Mouse (Mus musculus): ENCODE data around the gene Clptm1. TPM values are rescaled to one million over a fixed set of nuclear protein-coding genes. Genes with fewer than 3 reads are reported as not detected.
"Not testable (repeated sequence)": the region's sequence is repeated elsewhere in the genome, so short reads cannot be mapped to it uniquely, and the experiment has no call there.

Clptm1 gene
- polyA plus RNA-seq, 1 experiment from 2014 or later, result 134 TPM

DNA sequence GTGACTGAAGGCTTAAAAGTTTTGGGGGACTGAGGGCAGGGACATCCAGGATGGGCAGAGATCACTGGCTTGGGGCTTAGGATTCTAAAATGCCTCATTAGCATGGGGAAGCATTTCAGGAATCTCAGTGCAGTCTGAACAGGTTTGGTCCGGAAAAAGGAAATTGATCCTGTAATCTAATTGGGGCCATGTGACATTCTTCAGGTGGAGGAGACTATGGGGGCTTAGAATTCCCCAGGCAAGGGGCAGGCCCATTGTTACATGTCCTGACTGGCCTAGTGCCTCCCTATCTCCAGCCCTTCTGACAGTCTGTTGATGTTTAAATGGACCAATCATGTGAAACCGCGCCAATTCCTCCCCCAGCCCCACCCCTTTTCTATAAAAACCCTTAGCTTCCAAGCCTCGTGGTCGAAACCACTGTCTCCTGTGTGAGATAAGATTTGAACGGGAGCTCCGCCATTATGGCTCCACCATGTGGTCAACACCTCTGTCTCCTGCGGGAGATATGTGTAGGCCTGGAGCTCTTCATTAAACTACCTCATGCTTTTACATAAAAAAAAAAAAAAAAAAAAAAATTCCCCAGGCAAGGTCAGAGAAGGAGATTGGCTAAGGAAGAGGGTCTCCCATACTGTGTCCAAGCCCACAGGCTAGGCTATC lies 22.2 kb upstream of the Clptm1 start:
- not testable (repeated sequence) for H3K4me1 ChIP-seq (ENCODE audit: control insufficient read depth, insufficient read depth, low read length); DNase-seq; H3K27me3 ChIP-seq (ENCODE audit: control insufficient read depth, insufficient read depth, low read length); H3K9ac ChIP-seq (replicated peaks; ENCODE audit: low read length); H3K9me3 ChIP-seq (ENCODE audit: control insufficient read depth, low read length); H3K36me3 ChIP-seq (ENCODE audit: control insufficient read depth, insufficient read depth, low read length); H3K4me3 ChIP-seq (replicated peaks; ENCODE audit: low read depth, low read length); H3K4me2 ChIP-seq (ENCODE audit: low read length); ATAC-seq (ENCODE audit: low FRiP score, low TSS enrichment); H3K27ac ChIP-seq (replicated peaks; ENCODE audit: low read depth, low read length)
- WGBS, result 76% methylated on average over 8 of the region's 8 CpGs

DNA sequence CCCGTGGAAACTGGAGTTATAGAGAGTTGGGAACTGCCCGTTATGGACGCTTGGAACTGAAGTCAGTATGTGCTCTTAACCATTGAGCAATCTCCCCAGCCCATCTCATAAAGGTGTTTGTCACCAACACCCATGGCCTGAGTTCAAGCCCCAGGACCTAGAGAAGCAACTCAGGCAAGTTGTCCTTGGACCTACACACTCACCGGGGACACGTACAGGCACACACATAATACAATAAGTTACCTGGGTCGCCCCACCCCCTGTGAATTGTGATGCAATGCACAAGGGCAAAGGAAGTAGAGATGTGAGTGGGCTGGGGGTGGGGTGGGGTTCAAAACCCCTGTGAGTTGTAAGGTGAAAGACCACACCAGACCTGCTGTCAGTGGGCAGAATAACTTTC lies 21.7 kb upstream of the Clptm1 start:
- no peak overlapping the region for H3K4me3 ChIP-seq (replicated peaks; ENCODE audit: low read depth, low read length)
- WGBS, result 92% methylated on average over 6 of the region's 6 CpGs
- no peak overlapping the region for H3K4me2 ChIP-seq (ENCODE audit: low read length)
- ATAC-seq (ENCODE audit: low FRiP score, low TSS enrichment) (no peak), DNase-seq (no peak)
- no peaks in the 10 kb centered on the region for H3K27me3 ChIP-seq (ENCODE audit: control insufficient read depth, insufficient read depth, low read length)
- H3K9me3 ChIP-seq (ENCODE audit: control insufficient read depth, low read length), result no peaks in the 10 kb centered on the region
- H3K9ac ChIP-seq (replicated peaks; ENCODE audit: low read length), result no peak overlapping the region
- no peaks in the 10 kb centered on the region for H3K4me1 ChIP-seq (ENCODE audit: control insufficient read depth, insufficient read depth, low read length)
- no peaks in the 10 kb centered on the region for H3K36me3 ChIP-seq (ENCODE audit: control insufficient read depth, insufficient read depth, low read length)
- no peak overlapping the region for H3K27ac ChIP-seq (replicated peaks; ENCODE audit: low read depth, low read length)

DNA sequence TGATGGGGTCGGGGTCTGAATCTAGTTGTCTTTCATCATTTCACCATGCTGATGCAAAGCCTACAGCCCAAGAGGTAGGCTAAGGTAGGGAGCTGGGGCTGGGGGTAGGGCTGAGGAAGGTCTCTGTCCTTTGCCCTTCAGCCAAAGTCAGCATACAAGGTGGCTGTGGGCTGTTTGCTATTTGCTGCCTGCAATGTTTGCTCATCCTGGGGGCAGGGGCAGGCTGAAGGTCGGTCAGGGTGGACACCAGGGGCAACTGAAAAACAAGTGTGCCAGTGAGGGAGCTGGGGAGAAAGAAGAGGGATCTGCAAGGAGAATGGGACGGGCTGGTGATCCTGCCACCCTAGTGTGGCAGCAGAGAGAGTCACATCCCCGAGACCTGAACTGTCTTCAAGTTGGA lies 20.5 kb upstream of the Clptm1 start:
- H3K27ac ChIP-seq (replicated peaks; ENCODE audit: low read depth, low read length), result no peak overlapping the region
- no peak for ATAC-seq (ENCODE audit: low FRiP score, low TSS enrichment)

DNA sequence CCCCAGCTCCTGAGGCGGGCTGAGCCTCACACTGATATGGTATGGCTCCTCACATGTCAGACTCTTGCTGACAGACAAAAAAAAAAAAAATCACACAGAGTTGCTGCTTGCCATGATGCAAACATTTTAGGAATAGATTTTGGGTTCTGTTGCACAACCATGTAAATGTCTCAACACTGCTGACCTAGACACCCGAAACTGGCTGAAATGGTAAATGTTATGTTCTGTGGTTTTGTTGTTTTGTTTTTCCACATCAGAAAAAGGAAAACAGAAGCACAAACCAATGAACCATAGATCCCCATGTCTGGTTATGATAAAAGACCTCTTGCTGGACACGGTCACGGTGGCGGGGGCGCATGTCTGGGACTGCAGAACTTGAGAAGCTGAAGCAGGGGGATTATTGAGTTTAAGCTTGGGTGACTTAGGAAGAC lies 19.0 kb upstream of the Clptm1 start:
- no peak overlapping the region for H3K4me3 ChIP-seq (replicated peaks; ENCODE audit: low read depth, low read length)
- H3K9me3 ChIP-seq (ENCODE audit: control insufficient read depth, low read length), result no peaks in the 10 kb centered on the region
- ATAC-seq (ENCODE audit: low FRiP score, low TSS enrichment), result no peak
- no peaks in the 10 kb centered on the region for H3K27me3 ChIP-seq (ENCODE audit: control insufficient read depth, insufficient read depth, low read length)
- no peak for DNase-seq
- no peaks in the 10 kb centered on the region for H3K36me3 ChIP-seq (ENCODE audit: control insufficient read depth, insufficient read depth, low read length)
- no peak overlapping the region for H3K9ac ChIP-seq (replicated peaks; ENCODE audit: low read length)
- no peaks in the 10 kb centered on the region for H3K4me1 ChIP-seq (ENCODE audit: control insufficient read depth, insufficient read depth, low read length)
- H3K4me2 ChIP-seq (ENCODE audit: low read length), result no peak overlapping the region
- no peak overlapping the region for H3K27ac ChIP-seq (replicated peaks; ENCODE audit: low read depth, low read length)
- WGBS, result 88% methylated on average over 6 of the region's 6 CpGs

More for the DNA sequence above, 20.5 kb upstream of the Clptm1 start:
- Histone ChIP-seq H3K9me3 (ENCODE audit: control insufficient read depth, low read length) (no peaks in the 10 kb centered on the region), H3K27me3 (ENCODE audit: control insufficient read depth, insufficient read depth, low read length) (no peaks in the 10 kb centered on the region), H3K9ac (replicated peaks; ENCODE audit: low read length) (no peak overlapping the region), H3K4me1 (ENCODE audit: control insufficient read depth, insufficient read depth, low read length) (no peaks in the 10 kb centered on the region), H3K4me3 (replicated peaks; ENCODE audit: low read depth, low read length) (no peak overlapping the region), H3K36me3 (ENCODE audit: control insufficient read depth, insufficient read depth, low read length) (no peaks in the 10 kb centered on the region), H3K4me2 (ENCODE audit: low read length) (no peak overlapping the region)
- WGBS, result 67% methylated on average over 4 of the region's 4 CpGs
- no peak for DNase-seq

DNA sequence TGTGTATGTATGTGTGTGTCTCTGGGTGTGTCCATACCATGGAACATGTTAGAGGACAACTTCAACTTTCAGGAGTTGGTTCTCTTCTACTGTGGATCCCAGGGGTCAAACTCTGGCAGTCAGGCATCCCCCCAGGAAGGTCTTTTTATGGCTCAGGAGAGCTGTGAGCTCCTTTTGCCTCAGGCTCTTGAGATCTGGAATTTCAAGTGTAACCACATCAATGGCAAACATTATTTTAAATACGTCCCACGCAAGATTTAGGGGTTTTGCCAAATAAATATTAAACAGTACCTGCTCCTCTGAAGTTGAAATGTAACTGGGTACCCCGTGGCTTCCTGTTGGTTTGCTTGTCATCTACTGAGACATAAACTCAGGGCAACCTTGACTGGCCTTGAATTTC lies 18.1 kb upstream of the Clptm1 start:
- Histone ChIP-seq H3K9ac (replicated peaks; ENCODE audit: low read length) (no peak overlapping the region), H3K27me3 (ENCODE audit: control insufficient read depth, insufficient read depth, low read length) (no peaks in the 10 kb centered on the region), H3K4me1 (ENCODE audit: control insufficient read depth, insufficient read depth, low read length) (no peaks in the 10 kb centered on the region), H3K4me3 (replicated peaks; ENCODE audit: low read depth, low read length) (no peak overlapping the region), H3K36me3 (ENCODE audit: control insufficient read depth, insufficient read depth, low read length) (no peaks in the 10 kb centered on the region), H3K4me2 (ENCODE audit: low read length) (no peak overlapping the region), H3K27ac (replicated peaks; ENCODE audit: low read depth, low read length) (no peak overlapping the region), H3K9me3 (ENCODE audit: control insufficient read depth, low read length) (no peaks in the 10 kb centered on the region)
- no peak for ATAC-seq (ENCODE audit: low FRiP score, low TSS enrichment)
- no peak for DNase-seq
- 84% methylated on average over 3 of the region's 3 CpGs for WGBS

DNA sequence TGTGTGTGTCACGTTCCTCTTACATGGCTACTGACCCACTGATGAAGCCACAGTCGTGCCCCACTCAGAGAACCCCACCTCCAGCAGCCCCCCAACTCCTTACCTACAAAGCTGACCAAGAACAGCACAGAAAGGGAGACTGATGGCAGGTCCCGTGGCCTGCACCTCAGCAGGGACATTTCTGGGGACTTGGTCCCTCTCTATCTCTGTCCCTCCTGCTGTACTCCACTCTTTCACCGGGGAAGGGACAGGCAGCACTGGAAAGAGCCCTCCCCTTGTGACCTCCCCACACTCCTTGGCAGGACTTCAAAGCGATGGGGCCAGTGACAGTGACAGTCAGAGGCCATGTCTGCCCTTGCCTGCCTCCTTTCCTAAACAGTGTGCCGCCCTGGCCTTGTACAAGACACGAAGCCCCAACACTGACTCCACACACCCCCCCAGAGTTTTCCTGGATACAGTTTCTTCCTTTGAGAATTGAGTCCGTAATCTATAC lies 16.4 kb upstream of the Clptm1 start, which contains the start of the genes Gm44805 and Apoc4:
Gene Gm44805 (minus strand): TSS at position 222 of the 493 bp plus-strand sequence.
Gene Apoc4 (minus strand): TSS at position 278 of the 493 bp plus-strand sequence.
- ATAC-seq (ENCODE audit: low FRiP score, low TSS enrichment), result no peak
- H3K9me3 ChIP-seq (ENCODE audit: control insufficient read depth, low read length), result no peaks in the 10 kb centered on the region
- no peak for DNase-seq
- H3K4me3 ChIP-seq (replicated peaks; ENCODE audit: low read depth, low read length), result no peak within 1 kb of the TSS
- no peak within 1 kb of the TSS for H3K9ac ChIP-seq (replicated peaks; ENCODE audit: low read length)
- no peaks in the 10 kb centered on the region for H3K36me3 ChIP-seq (ENCODE audit: control insufficient read depth, insufficient read depth, low read length)
- no peaks in the 10 kb centered on the region for H3K27me3 ChIP-seq (ENCODE audit: control insufficient read depth, insufficient read depth, low read length)
- no peaks in the 10 kb centered on the region for H3K4me1 ChIP-seq (ENCODE audit: control insufficient read depth, insufficient read depth, low read length)
- 65% methylated on average over 8 of the region's 8 CpGs for WGBS
- H3K27ac ChIP-seq (replicated peaks; ENCODE audit: low read depth, low read length), result no peak within 1 kb of the TSS
- no peak within 1 kb of the TSS for H3K4me2 ChIP-seq (ENCODE audit: low read length)

DNA sequence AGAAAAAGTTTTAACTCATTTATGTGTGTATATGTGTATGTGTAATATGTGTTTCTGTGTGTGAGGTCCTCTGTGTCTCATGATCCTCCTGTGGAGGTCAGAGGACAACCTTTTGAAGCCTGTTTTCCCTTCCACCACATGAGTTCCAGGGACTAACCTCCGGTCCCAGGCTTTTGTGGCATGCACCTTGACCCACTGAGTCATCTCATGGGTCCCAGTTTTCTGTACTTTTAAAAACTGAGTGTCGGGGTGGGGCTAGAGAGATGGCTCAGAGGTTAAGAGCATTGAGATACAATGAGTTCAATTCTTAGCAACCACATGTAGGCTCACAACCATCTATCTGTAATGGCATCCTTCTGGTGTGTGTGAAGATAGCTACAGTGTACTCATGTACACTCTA lies 15.9 kb upstream of the Clptm1 start:
- DNase-seq (no peak), ATAC-seq (ENCODE audit: low FRiP score, low TSS enrichment) (no peak)
- Histone ChIP-seq H3K27me3 (ENCODE audit: control insufficient read depth, insufficient read depth, low read length) (no peaks in the 10 kb centered on the region), H3K4me1 (ENCODE audit: control insufficient read depth, insufficient read depth, low read length) (no peaks in the 10 kb centered on the region), H3K4me2 (ENCODE audit: low read length) (no peak overlapping the region), H3K4me3 (replicated peaks; ENCODE audit: low read depth, low read length) (no peak overlapping the region), H3K9ac (replicated peaks; ENCODE audit: low read length) (no peak overlapping the region), H3K27ac (replicated peaks; ENCODE audit: low read depth, low read length) (no peak overlapping the region), H3K9me3 (ENCODE audit: control insufficient read depth, low read length) (no peaks in the 10 kb centered on the region), H3K36me3 (ENCODE audit: control insufficient read depth, insufficient read depth, low read length) (no peaks in the 10 kb centered on the region)
- WGBS, result 87% methylated on average over 2 of the region's 2 CpGs

DNA sequence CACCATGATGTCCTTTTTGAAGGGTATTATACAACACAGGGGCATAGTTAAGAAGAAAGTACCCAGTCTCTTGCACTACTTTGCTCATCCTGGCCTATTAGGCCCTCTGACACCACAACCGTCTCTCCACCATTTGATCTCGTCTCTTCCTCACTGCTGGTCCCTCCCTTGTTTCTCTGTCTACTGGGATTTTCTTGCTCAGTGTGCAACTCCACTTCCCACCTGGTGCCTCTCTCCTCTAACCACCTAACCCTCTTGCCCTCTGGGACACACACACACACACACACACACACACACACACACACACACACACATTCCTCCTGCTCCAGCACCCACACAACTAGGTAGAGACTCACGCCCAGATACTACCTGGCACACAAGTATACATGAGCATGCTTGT lies 14.1 kb upstream of the Clptm1 start:
- Histone ChIP-seq H3K27me3 (ENCODE audit: control insufficient read depth, insufficient read depth, low read length) (no peaks in the 10 kb centered on the region), H3K4me1 (ENCODE audit: control insufficient read depth, insufficient read depth, low read length) (no peaks in the 10 kb centered on the region), H3K9ac (replicated peaks; ENCODE audit: low read length) (no peak overlapping the region), H3K27ac (replicated peaks; ENCODE audit: low read depth, low read length) (no peak overlapping the region), H3K4me3 (replicated peaks; ENCODE audit: low read depth, low read length) (no peak overlapping the region), H3K36me3 (ENCODE audit: control insufficient read depth, insufficient read depth, low read length) (no peaks in the 10 kb centered on the region), H3K9me3 (ENCODE audit: control insufficient read depth, low read length) (no peaks in the 10 kb centered on the region), H3K4me2 (ENCODE audit: low read length) (no peak overlapping the region)
- DNase-seq, result no peak
- 81% methylated on average over 3 of the region's 3 CpGs for WGBS
- ATAC-seq (ENCODE audit: low FRiP score, low TSS enrichment), result no peak

DNA sequence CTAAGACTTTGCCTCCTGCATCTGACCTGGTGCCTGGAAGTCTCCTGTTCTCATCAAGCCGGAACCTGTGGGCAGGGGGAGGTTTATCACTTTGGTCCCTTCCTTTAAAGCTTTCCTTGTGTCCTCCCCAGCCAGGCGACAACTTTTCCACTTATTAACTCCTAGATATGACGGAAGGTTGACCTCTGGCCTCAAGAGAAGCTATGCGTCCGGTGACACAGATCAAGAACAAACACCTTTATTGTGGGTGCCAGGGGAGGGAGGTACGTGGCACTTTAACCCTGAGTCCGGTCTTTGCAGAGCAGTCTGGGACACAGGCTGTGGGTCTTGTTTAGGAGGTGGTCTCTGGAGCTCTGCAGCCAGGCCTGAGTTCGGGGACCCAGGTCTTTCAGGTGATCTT lies 13.0 kb upstream of the Clptm1 start, which contains the start of gene Apoc2:
Gene Apoc2 (minus strand): TSS at position 70 of the 400 bp plus-strand sequence.
- H3K9me3 ChIP-seq (ENCODE audit: control insufficient read depth, low read length), result no peaks in the 10 kb centered on the region
- no peaks in the 10 kb centered on the region for H3K4me1 ChIP-seq (ENCODE audit: control insufficient read depth, insufficient read depth, low read length)
- H3K9ac ChIP-seq (replicated peaks; ENCODE audit: low read length), result no peak within 1 kb of the TSS
- no peaks in the 10 kb centered on the region for H3K36me3 ChIP-seq (ENCODE audit: control insufficient read depth, insufficient read depth, low read length)
- H3K27ac ChIP-seq (replicated peaks; ENCODE audit: low read depth, low read length), result no peak within 1 kb of the TSS
- H3K27me3 ChIP-seq (ENCODE audit: control insufficient read depth, insufficient read depth, low read length), result no peaks in the 10 kb centered on the region
- no peak for DNase-seq
- no peak within 1 kb of the TSS for H3K4me3 ChIP-seq (replicated peaks; ENCODE audit: low read depth, low read length)
- 79% methylated on average over 8 of the region's 8 CpGs for WGBS
- H3K4me2 ChIP-seq (ENCODE audit: low read length), result no peak within 1 kb of the TSS
- ATAC-seq (ENCODE audit: low FRiP score, low TSS enrichment), result no peak

Data from midbrain, embryonic 14.5 days (tissue).